Mouse (Mus musculus) heart, adult 2 months (tissue): ENCODE measurements around the gene Fam187a. TPM values are rescaled to one million over a fixed set of nuclear protein-coding genes. Genes with fewer than 3 reads are reported as not detected.
A peak's percentile ranks its signal among the peaks of the same experiment; 100 is the strongest.

Source experiments
- DNase-seq, 2 experiments: peaks; one replicate each; pipeline ENCODE4 v3.0.0; 2021
- H3K27ac ChIP-seq: fragments of 200-600 bp; 2 replicates; pipeline ENCODE4 v1.8.1; 2022
- H3K27me3 ChIP-seq: fragments of 200-500 bp; 2 replicates; pipeline ENCODE4 v1.6.1; 2012; ENCODE audit warnings: mild to moderate bottlenecking, low read length, inconsistent platforms, mixed read lengths; ENCODE audit not compliant: control insufficient read depth, insufficient read depth
- H3K36me3 ChIP-seq: fragments of 200-500 bp; 2 replicates; pipeline ENCODE4 v1.6.1; 2012; ENCODE audit warnings: low read length, inconsistent platforms; ENCODE audit not compliant: control insufficient read depth, insufficient read depth
- H3K4me1 ChIP-seq: fragments of 200-500 bp; 2 replicates; pipeline ENCODE4 v1.6.1; 2011; ENCODE audit warnings: low read length; ENCODE audit not compliant: control insufficient read depth, insufficient read depth
- H3K4me3 ChIP-seq: fragments of 200-600 bp; 2 replicates; pipeline ENCODE4 v1.8.1; 2022
- H3K79me2 ChIP-seq: fragments of 200-500 bp; replicated peaks from 2 replicates; pipeline ENCODE4 v1.6.1; 2012; ENCODE audit warnings: mild to moderate bottlenecking, inconsistent platforms, low read length, moderate library complexity, mixed read lengths; ENCODE audit not compliant: control insufficient read depth, insufficient read depth
- H3K9ac ChIP-seq: fragments of 200-500 bp; 2 replicates; pipeline ENCODE4 v1.6.1; 2012; ENCODE audit warnings: low read depth, mild to moderate bottlenecking, control low read depth, inconsistent platforms, low read length, mixed read lengths
- CTCF ChIP-seq: fragments of 200-600 bp; IDR thresholded peaks from 2 replicates; pipeline ENCODE4 v1.8.1; 2022; ENCODE audit warnings: antibody characterized with exemption, mild to moderate bottlenecking, moderate library complexity
- EP300 ChIP-seq: fragments of 200-500 bp; IDR thresholded peaks from 2 replicates; pipeline ENCODE4 v1.6.1; 2011; ENCODE audit warnings: low read depth, low read length, control low read depth; ENCODE audit not compliant: insufficient read depth
- POLR2A ChIP-seq: fragments of 200-500 bp; IDR thresholded peaks from 2 replicates; pipeline ENCODE4 v1.6.1; 2011; ENCODE audit warnings: mild to moderate bottlenecking, low read depth, low read length, control low read depth; ENCODE audit not compliant: insufficient read depth
- WGBS: fragments of 180-500 bp; shearing (Covaris S2); methylation state at CpG from one replicate; pipeline ENCODE4 v1.1.7; 2018; 5-methylcytosine and 5-hydroxymethylcytosine counted together
- intact Hi-C: fragments of 180-260 bp; cut with DNase I; formaldehyde crosslinking; loops from one replicate; pipeline ENCODE4 v1.15.1; 2025
- polyA plus RNA-seq: library from polyadenylated mRNA; depleted of rRNA; stranded (reverse); fragments of >200 nt; gene quantifications from 2 replicates; pipeline ENCODE4 v1.2.3, GENCODE M21; 2012
- total RNA-seq, 2 experiments: library from RNA; stranded (reverse); gene quantifications; 2 replicates each; pipeline ENCODE4 v1.2.3; 2021

Fam187a gene
- total and polyA plus RNA-seq, 3 experiments, result not detected

DNA sequence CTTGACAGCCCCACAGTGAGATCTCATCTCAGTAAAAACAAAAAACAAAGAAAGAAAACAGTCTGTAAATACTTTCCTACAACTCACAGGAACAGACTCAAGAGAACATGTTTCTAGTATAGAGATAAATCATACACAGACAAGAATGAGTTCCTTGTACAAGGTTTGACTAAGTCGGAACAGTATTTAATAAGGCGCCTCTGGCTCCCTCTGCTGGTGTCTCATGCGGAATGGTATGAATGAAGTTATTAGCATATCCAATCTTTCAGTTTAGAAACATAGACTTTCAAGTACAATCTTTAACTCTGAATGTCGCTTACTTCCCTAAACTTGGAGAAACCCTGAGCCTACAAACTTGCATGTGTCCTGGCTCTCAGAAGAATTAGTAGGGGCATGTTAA, 20.7 kb upstream of the Fam187a start:
- no peak overlapping the region for H3K4me3 ChIP-seq
- H3K4me1 ChIP-seq, result no peaks in the 10 kb centered on the region
- H3K36me3 ChIP-seq, result no peaks in the 10 kb centered on the region; the same call in 1 of the 2 replicates
- TF ChIP-seq CTCF (peak; percentile 90; the same call in 1 of the 2 replicates), EP300 (no peak), POLR2A (no peak)
- 24% methylated on average over 4 of the region's 4 CpGs for WGBS
- intact Hi-C loops, result loop anchor here (1.0 kb wide), 1 partner anchor 90 kb away; no protein-coding TSS in a partner anchor
- H3K79me2 ChIP-seq, result no peaks in the 10 kb centered on the region
- peak; percentile 39 to 71 for DNase-seq
- no peak overlapping the region for H3K27ac ChIP-seq
- no peak overlapping the region for H3K9ac ChIP-seq
- H3K27me3 ChIP-seq, result no peaks in the 10 kb centered on the region

DNA sequence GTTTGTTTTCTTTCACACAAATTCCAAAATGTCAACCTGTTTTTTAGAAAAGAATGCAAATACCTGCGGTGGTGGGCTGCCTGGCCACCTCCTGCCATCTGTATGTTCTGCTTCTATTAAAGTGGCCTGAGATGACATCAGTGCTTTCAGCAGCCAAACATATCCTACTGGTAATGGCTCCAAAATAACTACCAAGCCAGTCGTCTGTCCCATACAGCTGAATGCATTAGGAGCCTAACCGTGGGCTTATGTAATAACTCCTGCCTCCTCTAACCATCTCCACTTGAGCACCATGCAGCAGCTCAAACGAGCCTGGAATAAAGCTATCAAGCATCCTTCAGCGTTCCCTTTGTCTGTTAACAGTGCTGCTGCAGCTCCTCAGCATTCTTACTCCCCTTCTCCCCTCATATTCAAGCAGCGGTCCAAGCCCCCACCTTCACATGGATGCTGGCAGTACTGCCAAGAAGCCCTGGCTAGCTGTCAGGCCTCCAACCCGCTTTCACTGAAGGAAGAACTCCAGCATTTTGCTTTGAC, 10.1 kb upstream of the Fam187a start:
- intact Hi-C loops, result no loop called here
- WGBS, result 80% methylated on average over 7 of the region's 7 CpGs
- no peaks in the 10 kb centered on the region for H3K27me3 ChIP-seq
- no peak overlapping the region for H3K27ac ChIP-seq
- no peaks in the 10 kb centered on the region for H3K79me2 ChIP-seq
- no peaks in the 10 kb centered on the region for H3K36me3 ChIP-seq
- DNase-seq, result no peak
- TF ChIP-seq EP300, result no peak
- TF ChIP-seq POLR2A, result no peak
- TF ChIP-seq CTCF, result no peak
- no peak overlapping the region for H3K9ac ChIP-seq
- no peaks in the 10 kb centered on the region for H3K4me1 ChIP-seq
- H3K4me3 ChIP-seq, result no peak overlapping the region

DNA sequence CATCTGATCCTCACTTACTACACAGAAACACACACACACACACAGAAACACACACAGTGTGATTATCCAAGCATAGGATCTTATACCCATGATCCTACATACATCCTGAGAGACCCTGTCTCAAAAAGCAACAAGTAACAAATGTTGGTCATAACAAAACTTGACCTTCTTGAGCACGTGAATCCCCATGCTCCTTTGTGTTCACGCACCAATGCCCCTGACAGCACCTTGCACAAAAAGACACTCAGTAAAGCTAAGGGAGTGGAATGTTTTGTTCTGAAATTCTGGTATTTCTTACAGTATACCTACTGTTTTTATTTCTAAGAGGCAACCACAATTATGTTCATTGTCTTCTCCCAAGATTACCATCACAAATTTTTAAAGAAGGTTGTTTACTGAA, 5.4 kb upstream of the Fam187a start:
- intact Hi-C loops, result no loop called here
- H3K9ac ChIP-seq, result no peak overlapping the region
- no peak overlapping the region for H3K27ac ChIP-seq
- 86% methylated on average over 2 of the region's 2 CpGs for WGBS
- no peaks in the 10 kb centered on the region for H3K27me3 ChIP-seq
- no peak overlapping the region for H3K4me3 ChIP-seq
- peaks cover 4% of the 10 kb centered on the region for H3K4me1 ChIP-seq
- H3K79me2 ChIP-seq, result no peaks in the 10 kb centered on the region
- H3K36me3 ChIP-seq, result no peaks in the 10 kb centered on the region
- TF ChIP-seq EP300 (no peak), CTCF (no peak), POLR2A (no peak)
- no peak for DNase-seq

DNA sequence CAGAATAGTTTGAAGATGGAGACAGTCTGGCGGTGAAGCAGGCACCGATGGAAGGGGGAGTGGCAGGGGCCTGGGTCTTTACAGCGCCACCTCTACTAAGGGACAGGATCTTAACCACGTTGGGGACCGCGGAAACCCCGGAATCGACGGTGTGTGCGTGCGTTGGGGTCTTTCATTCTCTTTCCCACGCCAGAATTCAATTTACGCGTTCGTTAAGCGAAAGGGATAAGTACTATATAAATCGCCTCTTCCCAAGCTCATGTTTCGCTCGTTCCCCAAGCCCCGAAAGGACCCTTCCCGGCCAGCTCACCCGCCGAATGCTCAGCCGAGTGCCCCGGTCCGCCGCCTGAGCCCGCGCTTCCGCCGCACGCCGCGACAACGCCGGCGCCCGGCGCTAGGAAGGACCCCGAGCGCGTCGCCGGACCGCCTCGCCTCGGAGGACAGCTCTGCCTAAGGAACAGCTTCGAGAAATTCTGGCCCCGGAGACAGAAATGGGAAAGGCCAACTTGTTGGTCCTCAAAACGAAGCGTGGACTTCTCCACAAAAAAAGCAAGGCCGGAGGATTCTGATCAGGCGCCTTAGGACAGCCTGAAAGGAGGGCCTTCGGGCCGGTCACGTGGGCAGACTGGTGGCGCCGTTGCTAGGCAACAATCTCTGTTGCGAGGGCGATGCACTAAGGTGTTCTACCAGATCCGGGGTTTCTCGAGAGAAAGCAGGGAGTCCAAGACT, 4.2 kb upstream of the Fam187a start, which contains the start of the genes Eftud2 and Ccdc103:
TSS of gene Eftud2 (minus strand) at position 401 of the 729 bp plus-strand sequence.
TSS of gene Ccdc103 (plus strand) at position 620 of the 729 bp plus-strand sequence.
- peak; percentile 93 to 95 for DNase-seq
- Histone ChIP-seq H3K4me1 (peaks cover 4% of the 10 kb centered on the region), H3K27ac (peak within 1 kb of the TSS; percentile 100), H3K27me3 (no peaks in the 10 kb centered on the region), H3K79me2 (no peaks in the 10 kb centered on the region), H3K9ac (peak within 1 kb of the TSS; percentile 64), H3K4me3 (peak within 1 kb of the TSS; percentile 62), H3K36me3 (no peaks in the 10 kb centered on the region)
- WGBS, result under 1% methylated on average over 62 of the region's 62 CpGs
- intact Hi-C loops, result no loop called here
- TF ChIP-seq CTCF, result no peak
- TF ChIP-seq POLR2A, result peak; percentile 80
- TF ChIP-seq EP300, result peak; percentile 77; the same call in 1 of the 2 replicates

DNA sequence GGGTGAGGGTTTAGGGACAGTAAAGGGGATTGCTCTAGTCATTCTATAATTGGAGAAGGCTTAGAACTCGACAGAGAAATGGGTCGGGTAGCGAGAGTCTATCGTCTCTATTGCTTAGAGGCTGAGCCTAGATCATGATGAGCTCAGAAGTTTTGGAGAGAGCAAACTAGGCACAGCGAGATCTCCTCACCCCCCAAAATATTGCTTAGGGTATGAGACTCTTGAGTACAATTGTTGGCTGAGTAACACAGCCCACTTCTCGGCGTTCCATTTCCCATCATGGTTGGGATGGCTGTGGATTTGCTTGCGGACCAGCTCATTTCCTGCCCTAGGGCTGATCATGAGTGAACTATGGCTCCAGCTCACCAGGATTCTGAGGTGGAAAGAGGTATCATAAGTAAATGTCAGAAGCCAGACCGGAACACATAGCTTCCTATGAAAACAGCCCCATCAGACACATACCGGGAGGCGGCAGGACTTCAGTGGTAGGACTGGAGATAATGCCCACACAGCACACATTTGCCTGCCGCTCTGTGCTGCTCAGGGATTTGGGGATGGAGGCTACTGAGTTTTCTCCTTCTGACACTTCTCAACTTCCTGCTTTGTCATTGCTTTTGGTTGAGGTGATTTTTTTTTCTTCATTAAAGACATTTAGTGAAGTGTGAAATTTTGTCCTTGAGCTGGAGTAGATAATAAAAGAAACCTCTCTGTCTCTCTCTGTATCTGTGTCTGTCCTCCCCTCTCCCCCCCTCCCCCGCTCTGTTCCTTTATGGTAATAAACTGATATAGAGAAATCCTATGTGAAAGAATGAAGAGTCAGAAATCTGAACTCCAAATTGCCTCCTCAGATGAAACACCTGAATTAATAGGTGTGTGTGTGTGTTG, 3.4 kb upstream of the Fam187a start:
- H3K4me1 ChIP-seq, result peaks cover 4% of the 10 kb centered on the region
- no peak for DNase-seq
- H3K27me3 ChIP-seq, result no peaks in the 10 kb centered on the region
- H3K27ac ChIP-seq, result peak overlapping the region; percentile 100
- H3K4me3 ChIP-seq, result peak overlapping the region; percentile 62
- no peaks in the 10 kb centered on the region for H3K79me2 ChIP-seq
- no peaks in the 10 kb centered on the region for H3K36me3 ChIP-seq
- 9% methylated on average over 13 of the region's 13 CpGs for WGBS
- intact Hi-C loops, result no loop called here
- TF ChIP-seq EP300 (no peak), POLR2A (no peak), CTCF (no peak)
- peak overlapping the region; percentile 23; the same call in 1 of the 2 replicates for H3K9ac ChIP-seq
